Mouse (Mus musculus) gastrocnemius, postnatal 4 days (tissue): Measurements from ENCODE around the gene Prkar2b. TPM values are rescaled to one million over a fixed set of nuclear protein-coding genes. Genes with fewer than 3 reads are reported as not detected.

Experiments
- DNase-seq, 2 experiments: peaks; one replicate each; pipeline ENCODE4 v3.0.0; 2021 to 2022; ENCODE audit warnings: low spot score in 2 of 2, mixed read lengths in 2 of 2
- total RNA-seq, 2 experiments: library from RNA; stranded (reverse); gene quantifications; 2 replicates each; pipeline ENCODE4 v1.2.3; 2021

Prkar2b gene
- total RNA-seq, 2 experiments from 2014 or later, result 13.7 to 22.5 TPM

DNA sequence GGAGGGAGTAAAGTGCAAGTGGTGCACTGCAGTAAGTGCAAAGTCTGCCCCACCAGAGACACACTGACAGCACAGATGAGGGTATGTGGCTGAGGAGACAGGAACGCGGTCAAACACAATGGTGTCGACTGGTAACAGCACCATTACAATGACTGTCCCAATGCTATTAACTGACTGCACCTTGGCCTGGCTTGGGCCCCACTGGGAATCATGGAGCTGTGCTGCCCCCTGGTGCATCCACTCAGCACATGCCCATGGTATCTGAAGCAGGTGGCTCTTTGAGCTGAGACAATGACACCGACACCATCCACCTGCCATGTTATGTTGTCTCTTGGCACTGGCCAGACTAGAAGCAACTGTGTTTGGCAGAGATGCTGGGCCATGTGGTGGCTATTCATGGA, 134.4 kb downstream of the Prkar2b start:
- peak; percentile 49 to 65 for DNase-seq

- no peak for DNase-seq
These were observed 135.8 kb downstream of the Prkar2b start for GRCm38 (mm10) chr12:31925343-31925742.

GRCm38 (mm10) chr12:31924135-31924534, 137.0 kb downstream of the Prkar2b start:
- no peak for DNase-seq

DNA sequence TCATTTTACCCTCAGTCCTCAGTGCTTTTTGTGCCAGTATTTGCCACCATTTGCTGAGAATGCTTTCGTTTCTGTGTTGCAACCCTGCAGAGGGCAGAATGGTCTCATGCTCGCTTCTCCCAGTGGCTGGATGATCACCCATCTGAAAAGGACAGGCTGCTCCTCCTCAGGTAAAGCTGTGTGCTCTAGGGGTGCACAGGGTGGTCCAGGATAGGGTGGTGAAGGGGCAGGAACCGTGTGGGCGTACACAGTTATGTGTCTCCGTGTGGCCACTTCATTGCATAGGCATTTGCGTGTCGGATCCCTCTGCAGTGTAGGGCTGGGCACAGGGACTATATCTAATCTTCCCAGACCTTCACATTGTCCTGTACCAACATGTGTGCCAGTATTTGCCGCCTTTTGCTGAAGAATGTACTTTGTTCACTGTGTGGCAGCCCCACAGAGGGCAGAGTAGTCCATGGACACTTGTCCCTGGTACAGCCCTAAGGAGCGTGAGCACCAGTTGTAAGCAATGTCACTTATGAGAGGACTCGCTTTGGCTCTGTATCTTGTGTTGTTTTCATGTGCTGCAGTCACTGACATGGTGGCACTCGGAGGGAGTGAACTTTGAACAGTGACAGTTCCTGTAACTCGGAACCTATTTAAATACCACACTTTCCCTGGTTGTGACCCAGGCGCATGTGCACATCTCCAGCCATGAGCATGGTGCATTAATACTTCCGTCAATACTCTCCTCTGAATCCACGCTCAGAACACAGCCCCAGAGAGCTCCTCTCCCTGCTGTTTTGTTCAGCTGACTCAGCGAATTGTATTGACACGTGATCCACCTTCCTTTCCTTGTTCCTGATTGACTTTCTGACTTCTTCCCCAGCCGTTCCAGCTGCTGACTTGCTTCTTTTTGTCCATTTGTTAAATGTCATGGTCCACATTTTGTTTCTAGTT, 140.4 kb downstream of the Prkar2b start:
- DNase-seq, result no peak

DNA sequence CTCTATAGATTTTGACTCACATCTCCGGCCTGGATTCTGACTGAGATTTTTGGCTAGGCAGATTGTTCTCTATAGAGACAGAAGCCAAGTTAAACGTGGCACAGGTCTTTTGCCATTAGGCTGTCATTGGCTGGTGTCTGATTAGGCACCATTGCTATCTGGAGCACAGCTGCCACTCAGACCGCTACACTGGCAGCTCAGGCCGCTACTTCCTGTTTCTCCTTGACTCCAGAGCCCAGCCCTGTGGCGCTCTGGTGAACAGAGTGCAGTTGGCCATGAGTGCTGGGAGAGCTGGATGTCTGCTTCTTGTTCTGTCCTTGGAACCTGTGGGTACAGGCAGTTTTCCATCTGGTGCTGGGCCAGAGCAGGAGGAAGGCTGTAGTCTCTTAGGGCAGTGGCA, 143.9 kb downstream of the Prkar2b start:
- DNase-seq, result peak in 1 of 2 experiments; percentile 22

GRCm38 (mm10) chr12:31916691-31917090, 144.4 kb downstream of the Prkar2b start:
- DNase-seq, result no peak

DNA sequence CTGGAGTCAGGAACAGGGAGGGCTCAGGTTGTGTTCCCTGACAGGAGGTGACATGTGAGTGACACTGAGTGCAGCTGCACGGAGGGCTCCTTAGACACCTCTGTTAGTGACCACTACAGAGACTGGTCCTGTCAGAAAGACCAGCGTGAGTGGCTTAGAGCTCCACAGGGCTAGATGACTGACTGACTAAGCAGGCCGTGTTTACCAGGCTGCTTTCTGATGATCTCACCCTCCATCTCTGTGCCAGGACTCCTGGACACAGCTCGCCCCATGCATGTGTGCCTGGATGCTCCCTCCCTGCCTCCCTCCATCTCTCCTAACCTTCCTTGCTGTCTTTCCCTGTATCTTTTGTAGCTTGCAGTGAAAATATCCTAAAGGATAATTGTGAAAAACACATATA, 147.5 kb downstream of the Prkar2b start:
- peak in 1 of 2 experiments; percentile 25 for DNase-seq

DNA sequence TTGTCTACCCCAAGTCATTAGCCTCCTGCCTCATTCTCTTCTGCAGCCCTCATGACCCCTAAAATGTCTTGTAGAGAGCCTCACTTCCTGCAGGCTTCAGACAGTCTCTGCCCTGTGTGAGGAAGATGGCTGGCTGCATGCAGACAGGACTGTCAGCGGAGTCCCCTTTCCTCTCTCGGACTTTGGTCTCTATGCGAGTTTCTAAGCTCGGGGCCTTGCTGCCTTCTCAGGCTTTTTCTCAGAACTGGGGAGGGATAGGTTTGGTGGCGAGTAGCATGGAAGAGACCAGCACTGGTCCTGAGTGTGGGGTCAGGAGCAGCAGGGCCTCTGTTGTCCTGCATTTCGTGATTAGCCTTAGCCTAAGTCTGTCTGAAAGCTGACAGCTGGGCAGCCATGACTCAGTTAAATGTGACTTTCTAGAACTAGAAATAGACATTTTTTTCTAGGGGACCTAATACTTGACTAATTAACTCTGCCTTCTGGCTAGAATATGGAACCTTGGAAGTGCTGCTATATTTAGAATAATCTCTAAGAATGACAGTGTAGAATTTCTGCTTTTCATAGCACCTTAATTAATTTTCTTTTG, 148.0 kb downstream of the Prkar2b start:
- no peak for DNase-seq

Other genes with a start within 250 kb of the Prkar2b start
- gene Hbp1, start 110.8 kb downstream of the Prkar2b start, total RNA-seq, result 10 to 100 TPM; 69.3 to 72.5 TPM
- gene Pik3cg, start 147.4 kb upstream of the Prkar2b start, total RNA-seq, result 1 to 10 TPM; 4.5 to 4.9 TPM